Comparison of ENCODE assay signal across 11 mouse cellular contexts in genomic region chr10:67482268-67482667, GRCm38 (mm10). TPM values are rescaled to one million over a fixed set of nuclear protein-coding genes. Genes with fewer than 3 reads are reported as not detected.
DNase-seq lines count a peak whose midpoint lies in the region; ATAC-seq lines count a peak whose summit lies in the region.
"Had no signal": no experiment of that assay in that cellular context is flagged by ENCODE, and none has a peak within 500 bp of the region (broad histone marks: within the 10 kb centered on the region; RNA-seq: fewer than 3 reads in every experiment).

No protein-coding gene starts in this region.

- H3K4me2 ChIP-seq in forebrain, embryonic 16.5 days (ENCODE audit: low read length): peak overlapping the region; percentile 27
- no peak overlapping the region for H3K4me2 ChIP-seq in neural tube, embryonic 15.5 days
- H3K4me2 ChIP-seq: kidney, embryonic 15.5 days; midbrain, embryonic 13.5 days had no signal

- peak overlapping the region; percentile 54; the same call in 1 of the 2 replicates for H3K27ac ChIP-seq in forebrain, embryonic 16.5 days (ENCODE audit: low read length)
- H3K27ac ChIP-seq in neural tube, embryonic 15.5 days (replicated peaks): no peak overlapping the region
- H3K27ac ChIP-seq: kidney, embryonic 15.5 days; midbrain, embryonic 13.5 days; stomach, postnatal 0 days had no signal

- H3K4me1 ChIP-seq in forebrain, embryonic 16.5 days (replicated peaks; ENCODE audit: control insufficient read depth, insufficient read depth, low read length): no peaks in the 10 kb centered on the region
- H3K4me1 ChIP-seq in neural tube, embryonic 15.5 days: no peaks in the 10 kb centered on the region
- H3K4me1 ChIP-seq: kidney, embryonic 15.5 days had no signal

- H3K36me3 ChIP-seq in forebrain, embryonic 16.5 days (ENCODE audit: control insufficient read depth, insufficient read depth): no peaks in the 10 kb centered on the region
- H3K36me3 ChIP-seq in neural tube, embryonic 15.5 days: no peaks in the 10 kb centered on the region
- H3K36me3 ChIP-seq: kidney, embryonic 15.5 days; midbrain, embryonic 13.5 days had no signal

- no peak overlapping the region for H3K9ac ChIP-seq in forebrain, embryonic 16.5 days (replicated peaks; ENCODE audit: low read depth, low read length)
- H3K9ac ChIP-seq in neural tube, embryonic 15.5 days (replicated peaks): no peak overlapping the region
- H3K9ac ChIP-seq: kidney, embryonic 15.5 days; midbrain, embryonic 13.5 days had no signal

- intact Hi-C loops in left cerebral cortex, postnatal 4 days (cut with DNase I): no loop called here

- no peaks in the 10 kb centered on the region for H3K27me3 ChIP-seq in forebrain, embryonic 16.5 days (replicated peaks; ENCODE audit: control insufficient read depth, insufficient read depth, low read length)
- H3K27me3 ChIP-seq in neural tube, embryonic 15.5 days (replicated peaks): no peaks in the 10 kb centered on the region
- H3K27me3 ChIP-seq: kidney, embryonic 15.5 days; midbrain, embryonic 13.5 days had no signal

- WGBS in forebrain, embryonic 16.5 days: 40% methylated on average over 14 of the region's 14 CpGs
- 63% methylated on average over 14 of the region's 14 CpGs for WGBS in neural tube, embryonic 15.5 days

- ATAC-seq in forebrain, embryonic 16.5 days: peak; percentile 93
- ATAC-seq in neural tube, embryonic 15.5 days (ENCODE audit: low FRiP score): no peak
- ATAC-seq: midbrain, embryonic 13.5 days had no signal

- H3K4me3 ChIP-seq in forebrain, embryonic 16.5 days (replicated peaks; ENCODE audit: low read length): no peak overlapping the region
- H3K4me3 ChIP-seq in neural tube, embryonic 15.5 days (replicated peaks): no peak overlapping the region
- H3K4me3 ChIP-seq: kidney, embryonic 15.5 days; midbrain, embryonic 13.5 days had no signal

- H3K9me3 ChIP-seq in forebrain, embryonic 16.5 days (ENCODE audit: control insufficient read depth, low read length): no peaks in the 10 kb centered on the region; the same call in 1 of the 2 replicates
- no peaks in the 10 kb centered on the region for H3K9me3 ChIP-seq in neural tube, embryonic 15.5 days (replicated peaks)
- H3K9me3 ChIP-seq: kidney, embryonic 15.5 days had no signal

- DNase-seq in left cerebral cortex, adult 11 months (ENCODE audit: low spot score): peak; percentile 42
- no peak for DNase-seq in left cerebral cortex, postnatal 4 days
- peak; percentile 37 to 40 for DNase-seq in layer of hippocampus, postnatal 25 days (ENCODE audit: extremely low spot score in 1 of 2, low spot score in 1 of 2)
- DNase-seq in right cerebral cortex, postnatal 36 days (ENCODE audit: low spot score in 2 of 2): peak; percentile 64 to 73
- DNase-seq in lung, postnatal 36 days: no peak
- DNase-seq in B cell, adult 2 months: no peak

RNA-seq across cellular contexts. Expression of gene Egr2, which starts 53.0 kb away (rescaled TPM):
- total RNA-seq in left cerebral cortex, postnatal 4 days (2021): 1 to 10 TPM; 2.4 to 4.1 TPM
- polyA plus RNA-seq in forebrain, embryonic 16.5 days (2015; fragmentation: Nextera tagmentation; extraction: Ambion mirVana): 0.23 and 0.35 TPM in 2 replicates
- 1 to 10 TPM; 2.2 to 2.3 TPM for total RNA-seq in layer of hippocampus, postnatal 25 days (2021)
- 1.1 and 1.4 TPM in 2 replicates for polyA plus RNA-seq in neural tube, embryonic 15.5 days (2015; fragmentation: Nextera tagmentation; extraction: Ambion mirVana)

Comparison
In these comparisons a context has a peak if more than half of its experiments do, and no peak if none do; other contexts are left out.
1. DNase-seq: peak in left cerebral cortex, adult 11 months (single experiment), layer of hippocampus, postnatal 25 days (2 of 2) and right cerebral cortex, postnatal 36 days (2 of 2); none in left cerebral cortex, postnatal 4 days (single experiment), lung, postnatal 36 days (single experiment) and B cell, adult 2 months (0 of 2).